8 mouse cellular contexts compared by ENCODE assay signal in the genomic region with DNA sequence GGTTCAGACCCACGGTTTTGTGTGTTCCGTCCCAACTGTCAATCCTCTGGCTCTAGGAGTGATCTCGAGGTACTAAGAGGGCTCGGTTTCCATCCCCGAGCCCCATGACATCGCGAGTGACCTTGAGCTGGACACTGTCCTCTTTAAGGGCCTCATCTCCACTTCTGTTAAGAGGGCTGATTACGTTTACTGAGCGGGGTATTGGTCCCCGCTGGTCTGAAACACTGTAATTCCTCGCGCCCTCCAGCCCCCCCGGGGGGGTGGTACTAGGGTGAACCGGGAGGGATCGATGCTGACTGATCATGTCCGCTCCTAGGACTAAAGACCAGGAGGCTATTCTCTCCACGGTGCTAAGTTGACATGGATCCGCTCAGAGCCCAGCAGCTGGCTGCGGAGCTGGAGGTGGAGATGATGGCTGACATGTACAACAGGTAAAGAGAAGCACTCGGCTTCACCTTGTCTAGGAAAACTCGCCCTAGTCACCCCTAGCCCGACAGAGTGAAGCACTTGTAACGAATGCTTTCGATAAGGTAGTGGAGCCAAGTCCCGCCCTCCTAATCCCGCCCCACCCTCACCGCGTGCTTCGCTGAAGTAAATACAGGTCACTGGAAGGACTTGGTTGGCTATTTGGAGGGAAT. TPM values are rescaled to one million over a fixed set of nuclear protein-coding genes. Genes with fewer than 3 reads are reported as not detected.
DNase-seq lines count a peak whose midpoint lies in the region; ATAC-seq and TF ChIP-seq lines count a peak whose summit lies in the region.

No protein-coding gene starts in this region.

- 0 out of 2 replicates have a peak, but pooled peaks cover 6% of the 10 kb centered on the region for H3K36me3 ChIP-seq in embryonic facial prominence, embryonic 14.5 days (ENCODE audit: control insufficient read depth, insufficient read depth, low read length)
- peaks cover 2% of the 10 kb centered on the region; the same call in 1 of the 2 replicates for H3K36me3 ChIP-seq in hindbrain, embryonic 16.5 days (ENCODE audit: control insufficient read depth, insufficient read depth, low read length)
- peaks cover 18% of the 10 kb centered on the region for H3K36me3 ChIP-seq in liver, embryonic 14.5 days (replicated peaks; ENCODE audit: control insufficient read depth, insufficient read depth, low read depth)
- H3K36me3 ChIP-seq in stomach, embryonic 15.5 days: 0 out of 2 replicates have a peak, but pooled peaks cover 3% of the 10 kb centered on the region

- CTCF ChIA-PET in Patski (lab: Charles Lee): no interaction called here

- H3K4me2 ChIP-seq in embryonic facial prominence, embryonic 14.5 days (ENCODE audit: low read depth, low read length): peak overlapping the region; percentile 99
- H3K4me2 ChIP-seq in hindbrain, embryonic 16.5 days (ENCODE audit: low read length): peak overlapping the region; percentile 96
- H3K4me2 ChIP-seq in liver, embryonic 14.5 days (ENCODE audit: low read depth): peak overlapping the region; percentile 97
- H3K4me2 ChIP-seq in stomach, embryonic 15.5 days: peak overlapping the region; percentile 92

- H3K9me3 ChIP-seq in embryonic facial prominence, embryonic 14.5 days (ENCODE audit: control insufficient read depth, low read length): no peaks in the 10 kb centered on the region
- no peaks in the 10 kb centered on the region for H3K9me3 ChIP-seq in hindbrain, embryonic 16.5 days (ENCODE audit: control insufficient read depth, low read length)
- H3K9me3 ChIP-seq in liver, embryonic 14.5 days (ENCODE audit: control insufficient read depth, low read length): no peaks in the 10 kb centered on the region
- no peaks in the 10 kb centered on the region for H3K9me3 ChIP-seq in stomach, embryonic 15.5 days

- H3K4me1 ChIP-seq in embryonic facial prominence, embryonic 14.5 days (ENCODE audit: control insufficient read depth, insufficient read depth, low read length): peaks cover 5% of the 10 kb centered on the region; the same call in 1 of the 2 replicates
- H3K4me1 ChIP-seq in hindbrain, embryonic 16.5 days (ENCODE audit: control insufficient read depth, insufficient read depth, low read depth, low read length): peaks cover 9% of the 10 kb centered on the region
- peaks cover 12 to 32% of the 10 kb centered on the region in 2 experiments for H3K4me1 ChIP-seq in liver, embryonic 14.5 days (replicated peaks; ENCODE audit: control insufficient read depth in 2 of 2, insufficient read depth in 2 of 2, low read length in 1 of 2)
- H3K4me1 ChIP-seq in stomach, embryonic 15.5 days: peaks cover 9% of the 10 kb centered on the region; the same call in 1 of the 2 replicates

- no peak; the same call in 1 of the 2 replicates for TF ChIP-seq EP300 in liver, embryonic 14.5 days (IDR thresholded peaks at IDR 0.05; ENCODE audit: low read depth)

- peak; percentile 94 for DNase-seq in heart, adult 11 months
- DNase-seq in heart, adult 9 months (ENCODE audit: low spot score in 2 of 2): no peak
- DNase-seq in Patski (ENCODE audit: low read depth, low spot score): no peak
- DNase-seq in embryonic facial prominence, embryonic 14.5 days (ENCODE audit: low spot score): no peak
- DNase-seq in liver, embryonic 14.5 days (ENCODE audit: low read depth in 3 of 3, low spot score in 3 of 3): peak; percentile 68 to 70 (median 70)
- DNase-seq in left cerebral cortex, adult 11 months (ENCODE audit: low spot score): no peak

- peaks cover 7% of the 10 kb centered on the region for H3K27me3 ChIP-seq in Patski
- H3K27me3 ChIP-seq in embryonic facial prominence, embryonic 14.5 days (replicated peaks; ENCODE audit: control insufficient read depth, insufficient read depth, low read length): no peaks in the 10 kb centered on the region
- H3K27me3 ChIP-seq in hindbrain, embryonic 16.5 days (replicated peaks; ENCODE audit: control insufficient read depth, insufficient read depth, low read length): no peaks in the 10 kb centered on the region
- H3K27me3 ChIP-seq in liver, embryonic 14.5 days (ENCODE audit: control insufficient read depth, insufficient read depth, low read length): peaks cover 14% of the 10 kb centered on the region
- no peaks in the 10 kb centered on the region for H3K27me3 ChIP-seq in stomach, embryonic 15.5 days (replicated peaks)

- ATAC-seq in Patski: peak; percentile 8
- ATAC-seq in embryonic facial prominence, embryonic 14.5 days (ENCODE audit: low read depth): no peak; the same call in 1 of the 2 replicates
- no peak; the same call in 1 of the 2 replicates for ATAC-seq in hindbrain, embryonic 16.5 days
- peak; percentile 70 for ATAC-seq in liver, embryonic 14.5 days (ENCODE audit: insufficient read depth)
- ATAC-seq in stomach, embryonic 15.5 days (ENCODE audit: insufficient read depth, low FRiP score, low read depth): peak; percentile 54

- H3K9ac ChIP-seq in embryonic facial prominence, embryonic 14.5 days (ENCODE audit: low read depth, low read length): peak overlapping the region; percentile 69
- peak overlapping the region; percentile 78 for H3K9ac ChIP-seq in hindbrain, embryonic 16.5 days (ENCODE audit: low read depth, low read length)
- H3K9ac ChIP-seq in liver, embryonic 14.5 days (replicated peaks): peak overlapping the region; percentile 85
- peak overlapping the region; percentile 46 for H3K9ac ChIP-seq in stomach, embryonic 15.5 days

- H3K4me3 ChIP-seq in embryonic facial prominence, embryonic 14.5 days (ENCODE audit: low read depth, low read length): peak overlapping the region; percentile 72
- peak overlapping the region; percentile 84 for H3K4me3 ChIP-seq in hindbrain, embryonic 16.5 days (ENCODE audit: low read length)
- peak overlapping the region; percentile 88 to 96 for H3K4me3 ChIP-seq in liver, embryonic 14.5 days (ENCODE audit: insufficient read depth in 1 of 2, low read depth in 2 of 2, low read length in 2 of 2)
- H3K4me3 ChIP-seq in stomach, embryonic 15.5 days (replicated peaks): peak overlapping the region; percentile 92

- no peak for TF ChIP-seq CTCF in Patski (IDR thresholded peaks at IDR 0.05)
- TF ChIP-seq CTCF in liver, embryonic 14.5 days (IDR thresholded peaks at IDR 0.05; ENCODE audit: low read depth): no peak

- in situ Hi-C loops in Patski (cut with MboI; ENCODE audit: low pct_unique_long_range_greater_than_20kb): no loop called here

- 1% methylated on average over 29 of the region's 29 CpGs for WGBS in embryonic facial prominence, embryonic 14.5 days
- under 1% methylated on average over 29 of the region's 29 CpGs for WGBS in hindbrain, embryonic 16.5 days
- WGBS in liver, embryonic 14.5 days (ENCODE audit: insufficient replicate concordance): 1% methylated on average over 29 of the region's 29 CpGs
- under 1% methylated on average over 29 of the region's 29 CpGs for WGBS in stomach, embryonic 15.5 days

- POLR2A ChIA-PET in Patski (lab: Charles Lee): interaction anchor here (1.0 kb wide), 1 partner anchor 90 kb away, joined by 3 read pairs; no protein-coding TSS in a partner anchor

- H3K27ac ChIP-seq in embryonic facial prominence, embryonic 14.5 days (replicated peaks; ENCODE audit: low read depth, low read length): no peak overlapping the region
- H3K27ac ChIP-seq in hindbrain, embryonic 16.5 days (ENCODE audit: low read depth, low read length): peak overlapping the region; percentile 45; the same call in 1 of the 2 replicates
- peak overlapping the region; percentile 89 for H3K27ac ChIP-seq in liver, embryonic 14.5 days
- peak overlapping the region; percentile 13; the same call in 1 of the 2 replicates for H3K27ac ChIP-seq in stomach, embryonic 15.5 days

RNA-seq across cellular contexts. Expression of gene Timm10, which starts 0.6 kb away (rescaled TPM):
- polyA plus RNA-seq in Patski (2021): 56.5 TPM
- 55.5 and 55.7 TPM in 2 replicates for polyA plus RNA-seq in embryonic facial prominence, embryonic 14.5 days (2014; fragmentation: Nextera tagmentation; extraction: Ambion mirVana)
- 76.5 and 83.2 TPM in 2 replicates for polyA plus RNA-seq in hindbrain, embryonic 16.5 days (2015; fragmentation: Nextera tagmentation; extraction: Ambion mirVana)
- polyA plus RNA-seq in liver, embryonic 14.5 days (2012; rRNA removed): 39.8 and 46.6 TPM in 2 replicates
- polyA plus RNA-seq in liver, embryonic 14.5 days (2014; fragmentation: Nextera tagmentation; extraction: Ambion mirVana): 40.6 and 41.5 TPM in 2 replicates
- polyA plus RNA-seq in stomach, embryonic 15.5 days (2015; fragmentation: Nextera tagmentation; extraction: Ambion mirVana): 47.2 and 50.4 TPM in 2 replicates

RNA-seq across cellular contexts. Expression of gene Smtnl1, which starts 5.0 kb away (rescaled TPM):
- polyA plus RNA-seq in Patski (2021): not detected
- 0.48 and 1.6 TPM in 2 replicates for polyA plus RNA-seq in embryonic facial prominence, embryonic 14.5 days (2014; fragmentation: Nextera tagmentation; extraction: Ambion mirVana)
- not detected in 2 replicates for polyA plus RNA-seq in hindbrain, embryonic 16.5 days (2015; fragmentation: Nextera tagmentation; extraction: Ambion mirVana)
- 0.09 and 0.38 TPM in 2 replicates for polyA plus RNA-seq in liver, embryonic 14.5 days (2012; rRNA removed)
- 0.23 and 0.25 TPM in 2 replicates for polyA plus RNA-seq in liver, embryonic 14.5 days (2014; fragmentation: Nextera tagmentation; extraction: Ambion mirVana)
- 0.08 and 0.19 TPM in 2 replicates for polyA plus RNA-seq in stomach, embryonic 15.5 days (2015; fragmentation: Nextera tagmentation; extraction: Ambion mirVana)

RNA-seq across cellular contexts. Expression of gene Slc43a1, which starts 11.2 kb away (rescaled TPM):
- 0.22 TPM for polyA plus RNA-seq in Patski (2021)
- 14.3 and 17.0 TPM in 2 replicates for polyA plus RNA-seq in embryonic facial prominence, embryonic 14.5 days (2014; fragmentation: Nextera tagmentation; extraction: Ambion mirVana)
- 1.5 and 1.6 TPM in 2 replicates for polyA plus RNA-seq in hindbrain, embryonic 16.5 days (2015; fragmentation: Nextera tagmentation; extraction: Ambion mirVana)
- 144 and 151 TPM in 2 replicates for polyA plus RNA-seq in liver, embryonic 14.5 days (2012; rRNA removed)
- 174 and 198 TPM in 2 replicates for polyA plus RNA-seq in liver, embryonic 14.5 days (2014; fragmentation: Nextera tagmentation; extraction: Ambion mirVana)
- 19.5 and 26.3 TPM in 2 replicates for polyA plus RNA-seq in stomach, embryonic 15.5 days (2015; fragmentation: Nextera tagmentation; extraction: Ambion mirVana)

RNA-seq across cellular contexts. Expression of gene Ube2l6, which starts 28.8 kb away (rescaled TPM):
- 4.7 TPM for polyA plus RNA-seq in Patski (2021)
- 44.5 and 48.2 TPM in 2 replicates for polyA plus RNA-seq in embryonic facial prominence, embryonic 14.5 days (2014; fragmentation: Nextera tagmentation; extraction: Ambion mirVana)
- 26.1 and 27.8 TPM in 2 replicates for polyA plus RNA-seq in hindbrain, embryonic 16.5 days (2015; fragmentation: Nextera tagmentation; extraction: Ambion mirVana)
- polyA plus RNA-seq in liver, embryonic 14.5 days (2012; rRNA removed): 243 and 304 TPM in 2 replicates
- 469 and 479 TPM in 2 replicates for polyA plus RNA-seq in liver, embryonic 14.5 days (2014; fragmentation: Nextera tagmentation; extraction: Ambion mirVana)
- polyA plus RNA-seq in stomach, embryonic 15.5 days (2015; fragmentation: Nextera tagmentation; extraction: Ambion mirVana): 52.7 and 79.0 TPM in 2 replicates

RNA-seq across cellular contexts. Expression of gene Serping1, which starts 52.2 kb away (rescaled TPM):
- 0.14 TPM for polyA plus RNA-seq in Patski (2021)
- 63.0 and 64.7 TPM in 2 replicates for polyA plus RNA-seq in embryonic facial prominence, embryonic 14.5 days (2014; fragmentation: Nextera tagmentation; extraction: Ambion mirVana)
- polyA plus RNA-seq in hindbrain, embryonic 16.5 days (2015; fragmentation: Nextera tagmentation; extraction: Ambion mirVana): 40.8 and 42.3 TPM in 2 replicates
- 32.4 and 35.4 TPM in 2 replicates for polyA plus RNA-seq in liver, embryonic 14.5 days (2012; rRNA removed)
- 45.4 and 61.5 TPM in 2 replicates for polyA plus RNA-seq in liver, embryonic 14.5 days (2014; fragmentation: Nextera tagmentation; extraction: Ambion mirVana)
- 76.0 and 79.6 TPM in 2 replicates for polyA plus RNA-seq in stomach, embryonic 15.5 days (2015; fragmentation: Nextera tagmentation; extraction: Ambion mirVana)

Comparison
In these comparisons a context has a peak if more than half of its experiments do, and no peak if none do; other contexts are left out.
1. DNase-seq: peak in heart, adult 11 months (single experiment) and liver, embryonic 14.5 days (3 of 3); none in heart, adult 9 months (0 of 2), Patski (single experiment), embryonic facial prominence, embryonic 14.5 days (single experiment) and left cerebral cortex, adult 11 months (single experiment).
2. ATAC-seq: peak in Patski (single experiment), liver, embryonic 14.5 days (single experiment) and stomach, embryonic 15.5 days (single experiment); none in embryonic facial prominence, embryonic 14.5 days (single experiment) and hindbrain, embryonic 16.5 days (single experiment).
3. Peak in every context shown above with its lines, with median percentiles within 50 percentile points of each other: H3K4me2 ChIP-seq, H3K4me3 ChIP-seq and H3K9ac ChIP-seq.